Mouse (Mus musculus): ENCODE results near the gene Tmed2.
"Not testable (repeated sequence)": the region's sequence is repeated elsewhere in the genome, so short reads cannot be mapped to it uniquely, and the experiment has no call there.

- not testable (repeated sequence) for TF ChIP-seq EP300, CTCF (IDR thresholded peaks at IDR 0.05)
Measured at GRCm38 (mm10) chr5:124500037-124500436, 40.5 kb upstream of the Tmed2 start.

All from lung, postnatal 0 days (tissue).